Mouse (Mus musculus) cerebellum, adult 2 months (tissue): ENCODE measurements around the gene Dnajb4. TPM values are rescaled to one million over a fixed set of nuclear protein-coding genes. Genes with fewer than 3 reads are reported as not detected.
"Not testable (repeated sequence)": the region's sequence is repeated elsewhere in the genome, so short reads cannot be mapped to it uniquely, and the experiment has no call there.

Experiments used
- DNase-seq, 2 experiments: peaks; one replicate each; pipeline ENCODE4 v3.0.0; 2021
- H3K27ac ChIP-seq: fragments of 200-500 bp; 2 replicates; pipeline ENCODE4 v1.5.1; 2012; ENCODE audit warnings: low read length, control low read depth, inconsistent platforms; ENCODE audit not compliant: insufficient read depth
- H3K27me3 ChIP-seq: fragments of 200-500 bp; 2 replicates; pipeline ENCODE4 v1.6.1; 2012; ENCODE audit warnings: inconsistent platforms, mild to moderate bottlenecking, low read length, moderate library complexity; ENCODE audit not compliant: control insufficient read depth, insufficient read depth
- H3K4me1 ChIP-seq: fragments of 200-500 bp; 2 replicates; pipeline ENCODE4 v1.6.1; 2011; ENCODE audit warnings: low read length; ENCODE audit not compliant: control insufficient read depth, insufficient read depth
- H3K4me3 ChIP-seq: fragments of 200-500 bp; replicated peaks from 2 replicates; pipeline ENCODE3; 2011; ENCODE audit warnings: mild to moderate bottlenecking, low read depth, low read length, control low read depth; ENCODE audit not compliant: insufficient read depth
- CTCF ChIP-seq: fragments of 200-500 bp; IDR thresholded peaks from 2 replicates; pipeline ENCODE4 v1.5.1; 2011; ENCODE audit warnings: low read depth, mild to moderate bottlenecking, control low read depth, low read length, moderate library complexity, borderline replicate concordance; ENCODE audit not compliant: insufficient read depth
- POLR2A ChIP-seq: fragments of 200-500 bp; IDR thresholded peaks from 2 replicates; pipeline ENCODE4 v1.6.1; 2011; ENCODE audit warnings: low read length, control low read depth, borderline replicate concordance; ENCODE audit not compliant: insufficient read depth
- WGBS: fragments of 180-500 bp; shearing (Covaris S2); methylation state at CpG from one replicate; pipeline ENCODE4 v1.1.7; 2018; 5-methylcytosine and 5-hydroxymethylcytosine counted together
- polyA plus RNA-seq: library from polyadenylated mRNA; depleted of rRNA; stranded (reverse); fragments of >200 nt; gene quantifications from 2 replicates; pipeline ENCODE4 v1.2.3, GENCODE M21; 2012; rRNA removed

Dnajb4 gene
- 45.2 and 49.1 TPM in 2 replicates for polyA plus RNA-seq

DNA sequence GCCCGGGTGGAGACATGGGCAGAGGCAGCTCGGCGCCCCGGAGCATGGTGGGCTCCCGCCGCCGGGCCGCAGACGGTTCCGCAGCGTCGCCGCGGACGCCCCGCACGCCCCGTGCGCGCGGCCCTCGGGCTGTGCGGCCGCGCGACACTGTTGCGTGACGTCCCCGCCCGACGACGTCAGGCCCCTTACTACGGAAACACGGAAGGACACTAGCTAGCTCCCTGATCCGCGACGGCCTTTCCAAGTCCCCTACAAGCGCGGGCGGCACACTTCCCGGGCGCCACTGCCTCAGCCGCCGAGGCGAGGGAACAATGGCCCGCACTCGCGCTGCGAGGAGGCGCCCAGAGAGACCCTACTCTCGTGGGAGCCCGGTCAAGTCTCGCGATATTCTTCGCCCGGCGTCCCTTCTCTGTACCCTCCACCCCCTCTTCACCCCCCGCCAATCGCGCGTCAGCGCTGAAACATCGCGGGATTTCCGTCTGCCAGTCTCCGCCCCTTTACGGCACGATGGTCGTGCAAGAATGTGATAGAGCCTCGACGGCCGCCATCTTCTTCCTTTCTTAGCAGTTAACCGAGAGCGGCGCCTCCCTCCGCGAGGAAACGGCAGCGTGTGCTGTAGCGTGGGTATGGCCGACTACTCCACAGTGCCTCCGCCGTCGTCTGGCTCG is at the start of gene Dnajb4, which contains the start of gene Fubp1:
TSS of gene Dnajb4 (minus strand) at position 336 of the 668 bp plus-strand sequence.
TSS of gene Fubp1 (plus strand) at position 456 of the 668 bp plus-strand sequence.
- peak; percentile 57 for TF ChIP-seq POLR2A
- no peak for TF ChIP-seq CTCF
- H3K4me3 ChIP-seq: peak within 1 kb of the TSS; percentile 81
- under 1% methylated on average over 85 of the region's 85 CpGs for WGBS
- H3K27ac ChIP-seq: peak within 1 kb of the TSS; percentile 100
- peak; percentile 99 to 100 for DNase-seq
- H3K4me1 ChIP-seq: peaks cover 5% of the 10 kb centered on the region
- H3K27me3 ChIP-seq: no peaks in the 10 kb centered on the region

DNA sequence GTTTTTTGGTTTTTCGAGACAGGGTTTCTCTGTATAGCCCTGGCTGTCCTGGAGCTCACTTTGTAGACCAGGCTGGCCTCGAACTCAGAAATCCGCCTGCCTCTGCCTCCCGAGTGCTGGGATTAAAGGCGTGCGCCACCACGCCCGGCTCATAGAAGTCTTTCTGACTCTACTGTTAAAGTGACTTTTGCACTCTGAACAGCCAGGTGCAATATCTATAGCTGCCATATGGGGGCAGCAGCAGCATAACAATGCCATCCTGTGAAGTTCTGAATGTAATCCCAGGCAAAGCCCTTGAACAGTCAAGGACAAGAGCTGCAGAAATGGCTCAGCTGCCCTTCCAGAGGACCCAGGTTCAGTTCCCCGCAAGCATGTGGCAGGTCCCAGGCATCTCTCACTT is 49.3 kb upstream of the Dnajb4 start:
- not testable (repeated sequence) for H3K4me3 ChIP-seq, H3K4me1 ChIP-seq, H3K27me3 ChIP-seq, H3K27ac ChIP-seq
- peak; percentile 59; the same call in 1 of the 2 replicates for TF ChIP-seq CTCF
- WGBS: 30% methylated on average over 8 of the region's 9 CpGs
- DNase-seq: peak; percentile 47 to 67

- Histone ChIP-seq H3K4me3 (no peak overlapping the region), H3K4me1 (no peaks in the 10 kb centered on the region), H3K27ac (no peak overlapping the region), H3K27me3 (no peaks in the 10 kb centered on the region)
- no peak for DNase-seq
- 88% methylated on average over 3 of the region's 3 CpGs for WGBS
- TF ChIP-seq CTCF (no peak), POLR2A (no peak)
These were observed 47.4 kb upstream of the Dnajb4 start for GRCm38 (mm10) chr3:152257528-152257927.

- Histone ChIP-seq H3K4me1 (no peaks in the 10 kb centered on the region), H3K4me3 (no peak overlapping the region), H3K27me3 (no peaks in the 10 kb centered on the region), H3K27ac (no peak overlapping the region)
- 90% methylated on average over 1 of the region's 1 CpGs for WGBS
- DNase-seq: no peak
- TF ChIP-seq CTCF (no peak), POLR2A (no peak)
These were observed 40.4 kb upstream of the Dnajb4 start for GRCm38 (mm10) chr3:152250487-152250886.

DNA sequence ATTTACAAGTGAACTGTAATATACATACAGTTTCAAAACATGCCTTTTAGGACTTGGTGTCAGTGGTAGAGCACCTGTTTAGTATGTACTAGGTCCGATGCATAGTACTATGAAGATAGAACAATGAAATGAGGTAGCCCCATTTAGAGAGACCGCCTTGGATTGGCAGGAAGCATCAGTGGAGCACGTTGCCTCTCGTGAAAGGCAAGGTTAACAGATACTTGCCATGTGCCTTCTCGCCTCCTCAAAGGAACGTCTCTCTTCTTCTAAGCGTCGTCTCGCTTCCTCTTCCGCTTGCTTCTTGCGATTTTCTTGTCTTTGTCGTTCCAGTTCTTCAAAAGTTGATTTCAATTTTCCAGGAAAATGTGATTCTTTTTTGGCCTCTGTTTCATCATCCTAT is 37.6 kb upstream of the Dnajb4 start:
- H3K4me3 ChIP-seq: no peak overlapping the region
- H3K4me1 ChIP-seq: no peaks in the 10 kb centered on the region
- no peaks in the 10 kb centered on the region for H3K27me3 ChIP-seq
- DNase-seq: no peak
- H3K27ac ChIP-seq: no peak overlapping the region
- WGBS: 90% methylated on average over 12 of the region's 12 CpGs
- no peak for TF ChIP-seq POLR2A
- TF ChIP-seq CTCF: no peak

DNA sequence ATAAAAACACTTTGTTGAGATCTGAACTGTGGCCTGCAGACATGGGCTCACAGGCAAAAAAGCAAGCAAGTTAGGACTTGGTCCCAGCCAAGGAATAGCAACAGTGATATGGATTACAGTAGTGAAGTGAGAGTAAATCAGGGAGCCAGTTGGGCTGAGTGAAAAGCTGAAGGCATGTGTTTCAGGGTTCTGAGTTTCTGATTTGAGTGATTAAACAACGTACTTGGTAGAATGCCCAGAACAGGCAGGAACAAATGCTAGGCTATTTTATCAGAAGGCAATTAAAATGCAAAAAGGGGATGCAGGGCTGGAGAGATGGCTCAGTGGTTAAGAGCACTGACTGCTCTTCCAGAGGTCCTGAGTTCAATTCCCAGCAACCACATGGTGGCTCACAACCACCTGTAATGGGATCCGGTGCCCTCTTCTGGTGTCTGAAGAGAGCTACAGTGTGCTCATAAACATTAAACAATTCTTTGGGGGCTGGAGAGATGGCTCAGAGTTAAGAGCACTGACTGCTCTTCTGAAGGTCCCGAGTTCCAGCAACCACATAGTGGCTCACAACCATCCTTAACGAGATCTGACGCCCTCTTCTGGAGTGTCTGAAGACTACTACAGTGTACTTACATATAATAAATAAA is 35.3 kb upstream of the Dnajb4 start:
- no peak for DNase-seq

GRCm38 (mm10) chr3:152243304-152243703 is 33.2 kb upstream of the Dnajb4 start:
- H3K4me3 ChIP-seq: no peak overlapping the region
- no peaks in the 10 kb centered on the region for H3K27me3 ChIP-seq
- no peak overlapping the region for H3K27ac ChIP-seq
- DNase-seq: no peak
- no peaks in the 10 kb centered on the region for H3K4me1 ChIP-seq
- 76% methylated on average over 4 of the region's 4 CpGs for WGBS
- TF ChIP-seq CTCF (no peak), POLR2A (no peak)

More for the DNA sequence above, 35.3 kb upstream of the Dnajb4 start:
- no peak for TF ChIP-seq CTCF
- TF ChIP-seq POLR2A: no peak
- no peak overlapping the region for H3K4me3 ChIP-seq
- no peaks in the 10 kb centered on the region for H3K27me3 ChIP-seq
- no peaks in the 10 kb centered on the region for H3K4me1 ChIP-seq
- H3K27ac ChIP-seq: no peak overlapping the region
- 65% methylated on average over 5 of the region's 5 CpGs for WGBS

DNA sequence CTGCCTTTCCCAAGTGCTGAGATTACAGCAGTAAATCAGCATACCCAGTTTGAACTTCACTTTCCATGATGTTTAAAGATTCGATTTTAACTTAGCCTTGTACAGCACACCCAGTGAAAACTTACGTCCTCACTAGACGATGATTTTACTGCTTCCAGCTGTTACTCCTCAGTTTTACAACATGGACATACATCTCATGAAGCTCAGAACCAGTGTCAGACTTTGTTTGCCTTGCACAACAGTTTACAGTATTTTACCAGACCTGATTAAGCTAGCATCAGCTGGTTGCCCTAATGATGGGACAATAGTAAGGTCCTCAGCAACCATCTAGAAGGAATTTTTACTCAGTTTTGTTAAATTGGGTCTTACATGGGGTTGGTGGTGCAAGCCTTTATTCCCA is 31.0 kb upstream of the Dnajb4 start:
- Histone ChIP-seq H3K27me3 (no peaks in the 10 kb centered on the region), H3K27ac (no peak overlapping the region), H3K4me3 (no peak overlapping the region), H3K4me1 (no peaks in the 10 kb centered on the region)
- TF ChIP-seq POLR2A: no peak
- TF ChIP-seq CTCF: no peak
- 87% methylated on average over 3 of the region's 3 CpGs for WGBS
- no peak for DNase-seq
